In the genomic region with DNA sequence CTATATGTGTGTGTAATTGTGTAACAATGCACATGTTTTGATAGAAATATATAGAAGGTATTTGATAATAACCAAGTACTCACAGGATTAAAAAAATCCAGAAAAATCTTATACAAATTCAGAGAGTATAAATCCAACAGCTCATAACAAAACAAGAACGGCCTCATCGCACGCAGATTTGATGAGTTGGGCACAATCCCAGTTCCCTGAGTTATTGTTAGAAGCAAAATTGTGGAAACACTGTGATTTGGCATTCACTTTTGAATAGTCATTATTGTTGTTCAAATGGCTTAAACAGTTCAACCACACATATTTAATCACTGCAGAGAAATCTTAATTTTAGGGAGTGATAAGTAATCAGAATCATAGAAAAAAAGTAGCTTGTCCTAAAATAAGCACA, we compare ENCODE assay signal across 21 mouse cellular contexts.
"Had no signal": no experiment of that assay in that cellular context is flagged by ENCODE, and none has a peak within 500 bp of the region (broad histone marks: within the 10 kb centered on the region; RNA-seq: fewer than 3 reads in every experiment).

No protein-coding gene starts in this region.

- H3K4me1 ChIP-seq: limb, embryonic 12.5 days; limb, embryonic 15.5 days; lung, embryonic 15.5 days; stomach, embryonic 15.5 days had no signal

- H3K9me3 ChIP-seq: limb, embryonic 12.5 days; limb, embryonic 15.5 days; lung, embryonic 15.5 days; stomach, embryonic 15.5 days had no signal

- H3K27ac ChIP-seq: kidney, postnatal 0 days; left cerebral cortex, adult 2 months; limb, embryonic 12.5 days; limb, embryonic 15.5 days; liver, embryonic 14.5 days; lung, embryonic 15.5 days; stomach, embryonic 15.5 days had no signal

- H3K36me3 ChIP-seq: limb, embryonic 12.5 days; limb, embryonic 15.5 days; lung, embryonic 15.5 days; stomach, embryonic 15.5 days had no signal

- H3K9ac ChIP-seq: limb, embryonic 12.5 days; limb, embryonic 15.5 days; liver, embryonic 14.5 days; liver, postnatal 0 days; lung, embryonic 15.5 days; stomach, embryonic 15.5 days had no signal

- H3K4me3 ChIP-seq: left cerebral cortex, adult 2 months; limb, embryonic 12.5 days; limb, embryonic 15.5 days; lung, embryonic 15.5 days; stomach, embryonic 15.5 days had no signal

- ATAC-seq: intestine, embryonic 16.5 days; liver, postnatal 0 days had no signal

- H3K4me2 ChIP-seq: limb, embryonic 12.5 days; limb, embryonic 15.5 days; liver, embryonic 11.5 days; lung, embryonic 15.5 days; midbrain, embryonic 11.5 days; stomach, embryonic 15.5 days had no signal

- DNase-seq: kidney, adult 18-20 months; kidney, postnatal 25 days; left cerebral cortex, postnatal 4 days; liver, postnatal 0 days; lung, postnatal 14 days; lung, postnatal 4 days; midbrain, embryonic 14.5 days; right cerebral cortex, postnatal 14 days; spleen, adult 18-20 months; thymus, adult 18-20 months; thymus, postnatal 36 days had no signal

- H3K27me3 ChIP-seq: limb, embryonic 12.5 days; limb, embryonic 15.5 days; lung, embryonic 15.5 days; stomach, embryonic 15.5 days had no signal
